Mouse (Mus musculus): ENCODE measurements around the gene Nmu.

The Nmu gene

GRCm38 (mm10) chr5:76321249-76322196 is 42.1 kb downstream of the Nmu start:
- peak; percentile 41; the same call in 1 of the 2 replicates for ATAC-seq (ENCODE audit: low TSS enrichment)

- no peak for ATAC-seq (ENCODE audit: low TSS enrichment)
These were observed 55.4 kb downstream of the Nmu start for GRCm38 (mm10) chr5:76308206-76308605.

- no peak for ATAC-seq (ENCODE audit: low TSS enrichment)
These were observed 57.3 kb downstream of the Nmu start for GRCm38 (mm10) chr5:76306261-76306660.

DNA sequence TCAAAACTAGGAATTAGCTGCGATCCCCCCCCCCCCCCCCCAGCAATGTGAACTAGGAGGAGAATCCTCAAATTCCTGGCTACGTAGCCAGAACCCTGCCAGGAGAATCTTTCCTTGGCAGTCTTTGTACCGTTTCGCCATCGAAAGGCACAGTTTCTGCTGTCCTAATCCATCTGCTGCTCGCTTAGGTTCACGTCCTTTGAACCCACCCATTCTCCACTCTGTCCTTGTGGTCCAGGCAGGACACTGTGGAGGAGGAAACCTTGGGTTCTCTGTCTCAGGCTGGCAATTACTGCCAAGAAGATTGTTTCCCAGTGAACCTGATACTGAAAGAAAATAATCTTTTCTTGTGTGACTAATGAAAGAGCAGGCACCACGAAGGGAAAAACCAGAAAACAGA is 58.0 kb downstream of the Nmu start:
- ATAC-seq (ENCODE audit: low TSS enrichment) = no peak

- ATAC-seq (ENCODE audit: low TSS enrichment) = peak; percentile 87
These were observed 58.9 kb downstream of the Nmu start, which contains the start of gene Clock for GRCm38 (mm10) chr5:76304452-76305341. TSS of gene Clock (minus strand) at chr5:76304792.

DNA sequence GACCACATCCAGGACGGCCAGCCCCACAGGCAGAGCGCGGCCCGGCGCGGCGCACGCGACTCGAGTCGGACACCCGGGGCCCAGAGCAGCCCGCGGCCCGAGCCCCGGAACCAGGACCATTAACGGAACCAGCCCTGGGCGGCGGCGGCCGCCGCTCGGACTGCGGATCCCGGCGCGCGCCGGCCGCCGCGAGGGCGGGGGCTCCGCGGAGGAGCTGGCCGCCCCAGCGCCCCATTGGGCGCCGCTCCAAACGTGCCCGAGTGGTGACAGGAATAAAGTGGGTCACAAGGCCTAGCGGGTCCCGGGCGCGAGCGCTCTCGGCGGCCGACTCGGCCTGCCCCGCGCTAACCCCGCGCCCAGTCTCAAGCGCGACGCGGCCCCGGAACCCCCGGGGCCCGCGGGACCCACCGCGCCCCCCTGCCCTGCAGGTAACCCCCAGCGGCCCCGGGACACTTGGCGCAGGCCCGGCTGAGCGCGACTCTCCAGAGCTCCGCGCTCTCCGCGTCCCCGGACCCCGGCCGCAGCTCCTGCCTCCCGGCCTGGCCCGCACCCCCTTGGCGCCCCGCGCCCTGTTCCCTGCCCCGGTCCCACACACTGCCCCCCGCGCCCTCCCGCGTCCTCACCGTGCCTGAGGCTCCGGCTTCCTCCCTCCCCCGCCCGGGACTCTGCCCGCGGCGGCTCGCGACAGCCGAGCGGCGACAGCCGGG is 59.7 kb downstream of the Nmu start:
- peak; percentile 42 for ATAC-seq (ENCODE audit: low TSS enrichment)

DNA sequence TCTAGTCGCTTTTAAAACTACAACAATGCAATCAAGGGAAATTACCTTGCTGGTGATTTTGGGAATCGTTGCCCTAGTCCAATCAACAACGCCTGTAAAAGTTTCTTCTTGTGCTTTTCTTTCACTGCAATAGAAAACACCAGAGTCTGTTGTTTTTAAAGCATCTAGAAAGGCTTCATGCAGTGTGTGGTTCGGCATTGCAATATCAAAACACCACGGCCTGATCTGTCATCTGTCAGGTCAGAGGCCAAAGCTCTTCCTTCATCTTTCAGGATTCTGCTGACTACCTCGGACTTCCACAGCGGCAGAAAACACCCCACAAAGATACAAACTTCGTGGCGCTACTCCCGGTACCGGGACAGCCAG is 60.2 kb downstream of the Nmu start:
- ATAC-seq (ENCODE audit: low TSS enrichment) = no peak

DNA sequence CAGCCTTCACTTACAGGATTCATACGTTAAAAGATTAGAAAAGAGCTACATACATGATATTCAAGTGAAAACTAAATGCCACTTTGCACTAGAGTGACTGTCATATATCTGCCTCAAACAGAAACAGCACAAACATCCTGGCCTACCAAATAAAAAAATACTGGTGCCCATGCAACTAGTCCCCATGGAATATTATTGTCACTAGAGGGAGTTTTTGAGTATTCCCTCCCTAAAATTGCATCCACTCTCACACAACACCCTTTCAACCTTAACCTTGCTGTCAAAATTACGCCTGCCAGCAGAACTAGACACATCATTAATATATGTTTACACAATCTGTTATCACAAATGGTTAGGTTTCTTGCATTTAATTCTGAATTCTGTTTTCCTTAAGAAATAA is 61.6 kb downstream of the Nmu start:
- no peak for ATAC-seq (ENCODE audit: low TSS enrichment)

DNA sequence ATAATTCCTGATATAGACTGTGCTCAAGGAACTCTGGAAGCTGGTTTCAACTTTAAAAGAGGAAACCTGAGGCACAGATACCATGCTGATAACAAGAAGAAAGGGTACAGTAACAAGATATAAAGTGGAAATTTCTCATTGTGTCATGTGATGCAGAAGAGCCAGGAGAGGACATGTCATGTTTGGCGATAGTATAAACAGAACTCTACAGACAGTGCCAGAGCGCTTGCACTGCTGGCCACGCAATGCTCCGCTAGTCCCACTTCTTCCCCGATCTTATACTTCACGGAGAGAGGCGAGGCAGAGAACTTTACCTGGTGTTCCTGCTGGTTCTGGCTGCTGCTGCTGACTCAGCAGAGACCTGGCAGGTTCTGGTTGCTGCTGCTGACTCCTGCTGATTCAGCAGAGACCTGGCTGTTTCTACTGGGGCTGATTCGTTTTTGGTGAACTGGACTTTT is 74.3 kb downstream of the Nmu start:
- peak; percentile 31; the same call in 1 of the 2 replicates for ATAC-seq (ENCODE audit: low TSS enrichment)

GRCm38 (mm10) chr5:76288256-76288655 is 75.3 kb downstream of the Nmu start:
- no peak for ATAC-seq (ENCODE audit: low TSS enrichment)

DNA sequence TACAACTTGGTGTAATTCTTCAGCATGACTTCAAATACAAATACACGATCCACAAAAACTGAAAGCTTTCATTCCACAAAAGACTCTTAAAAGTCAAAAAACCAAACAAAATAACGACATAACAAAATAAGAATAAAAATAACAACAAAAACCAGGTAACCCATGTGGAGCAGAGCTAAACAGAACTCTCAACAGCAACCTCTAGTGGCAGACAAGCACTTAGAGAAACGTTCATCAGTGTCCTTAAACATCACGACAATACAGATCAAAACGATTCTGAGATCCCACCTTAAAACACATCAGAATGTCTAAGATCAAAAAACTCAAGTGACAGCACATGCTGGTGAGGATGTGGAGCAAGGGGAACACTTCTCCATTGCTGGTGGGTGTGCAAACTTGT is 76.5 kb downstream of the Nmu start:
- ATAC-seq (ENCODE audit: low TSS enrichment) = no peak

- ATAC-seq (ENCODE audit: low TSS enrichment) = no peak
These were observed 77.9 kb downstream of the Nmu start for GRCm38 (mm10) chr5:76285699-76286098.

- no peak for ATAC-seq (ENCODE audit: low TSS enrichment)
These were observed 79.7 kb downstream of the Nmu start for GRCm38 (mm10) chr5:76283890-76284289.

Measured in frontal cortex, adult (tissue).